Mouse (Mus musculus) lung, postnatal 0 days (tissue): ENCODE data around the gene Nploc4. TPM values are rescaled to one million over a fixed set of nuclear protein-coding genes. Genes with fewer than 3 reads are reported as not detected.

Experiments
- ATAC-seq: fragments of 200-750 bp; cut with Nextera tagmentation; 2 replicates; pipeline ENCODE4 v1.8.0; 2017; ENCODE audit warnings: moderate library complexity
- DNase-seq: peaks from one replicate; pipeline ENCODE4 v3.0.0-alpha.2; 2016; ENCODE audit warnings: low spot score
- H3K27ac ChIP-seq: fragments of 300-500 bp; sonication (generic); 2 replicates; pipeline ENCODE4 v1.5.1; 2014; ENCODE audit warnings: antibody characterized with exemption, mild to moderate bottlenecking, low read length, mixed read lengths
- H3K27me3 ChIP-seq: fragments of 300-500 bp; sonication (generic); replicated peaks from 2 replicates; pipeline ENCODE4 v1.6.1; 2014; ENCODE audit warnings: low read length, mixed read lengths; ENCODE audit not compliant: insufficient read depth
- H3K36me3 ChIP-seq: fragments of 300-500 bp; sonication (generic); 2 replicates; pipeline ENCODE4 v1.6.1; 2014; ENCODE audit warnings: low read length, mixed read lengths; ENCODE audit not compliant: insufficient read depth
- H3K4me1 ChIP-seq: fragments of 300-500 bp; sonication (generic); 2 replicates; pipeline ENCODE4 v1.6.1; 2014; ENCODE audit warnings: antibody characterized with exemption, low read depth, low read length, mixed read lengths; ENCODE audit not compliant: insufficient read depth
- H3K4me2 ChIP-seq: fragments of 300-500 bp; sonication (generic); replicated peaks from 2 replicates; pipeline ENCODE4 v1.6.1; 2014; ENCODE audit warnings: low read depth, mild to moderate bottlenecking, low read length, moderate library complexity, mixed read lengths
- H3K4me3 ChIP-seq: fragments of 300-500 bp; sonication (generic); 2 replicates; pipeline ENCODE4 v1.5.1; 2014; ENCODE audit warnings: low read depth, low read length
- H3K9ac ChIP-seq: fragments of 300-500 bp; sonication (generic); replicated peaks from 2 replicates; pipeline ENCODE4 v1.6.1; 2014; ENCODE audit warnings: low read depth, mild to moderate bottlenecking
- H3K9me3 ChIP-seq: fragments of 300-500 bp; sonication (generic); 2 replicates; pipeline ENCODE4 v1.6.1; 2016; ENCODE audit warnings: low read length, mixed read lengths
- CTCF ChIP-seq: IDR thresholded peaks from 2 replicates; pipeline ENCODE4 v1.5.1; 2016; ENCODE audit warnings: antibody characterized with exemption, mild to moderate bottlenecking
- EP300 ChIP-seq: IDR thresholded peaks from 2 replicates; pipeline ENCODE4 v1.6.1; 2016; ENCODE audit warnings: antibody characterized with exemption, mild to moderate bottlenecking, control low read depth
- WGBS: fragments of 180-500 bp; shearing (Covaris S2); extraction: QIAGEN DNeasy Blood & Tissue Kit; methylation state at CpG from one replicate; pipeline ENCODE4 v1.1.7; 2014; 5-methylcytosine and 5-hydroxymethylcytosine counted together
- polyA plus RNA-seq: library from polyadenylated mRNA; unstranded; fragments of >200 nt; fragmentation: Nextera tagmentation; extraction: Ambion mirVana; gene quantifications from 2 replicates; pipeline ENCODE4 v1.2.1, GENCODE M21; 2015

Gene Nploc4
- polyA plus RNA-seq, 1 experiment from 2014 or later: 15.3 TPM

GRCm38 (mm10) chr11:120345067-120345681, 92.3 kb downstream of the Nploc4 start:
- Histone ChIP-seq H3K27ac (no peak overlapping the region), H3K9ac (no peak overlapping the region), H3K27me3 (no peaks in the 10 kb centered on the region), H3K4me2 (peak overlapping the region; percentile 43), H3K4me3 (peak overlapping the region; percentile 25; the same call in 1 of the 2 replicates), H3K36me3 (peaks cover 9% of the 10 kb centered on the region; the same call in 1 of the 2 replicates), H3K9me3 (no peaks in the 10 kb centered on the region), H3K4me1 (peaks cover 4% of the 10 kb centered on the region; the same call in 1 of the 2 replicates)
- no peak for TF ChIP-seq EP300
- TF ChIP-seq CTCF: no peak
- WGBS: 32% methylated on average over 1 of the region's 1 CpGs
- peak; percentile 65 for DNase-seq
- no peak for ATAC-seq

DNA sequence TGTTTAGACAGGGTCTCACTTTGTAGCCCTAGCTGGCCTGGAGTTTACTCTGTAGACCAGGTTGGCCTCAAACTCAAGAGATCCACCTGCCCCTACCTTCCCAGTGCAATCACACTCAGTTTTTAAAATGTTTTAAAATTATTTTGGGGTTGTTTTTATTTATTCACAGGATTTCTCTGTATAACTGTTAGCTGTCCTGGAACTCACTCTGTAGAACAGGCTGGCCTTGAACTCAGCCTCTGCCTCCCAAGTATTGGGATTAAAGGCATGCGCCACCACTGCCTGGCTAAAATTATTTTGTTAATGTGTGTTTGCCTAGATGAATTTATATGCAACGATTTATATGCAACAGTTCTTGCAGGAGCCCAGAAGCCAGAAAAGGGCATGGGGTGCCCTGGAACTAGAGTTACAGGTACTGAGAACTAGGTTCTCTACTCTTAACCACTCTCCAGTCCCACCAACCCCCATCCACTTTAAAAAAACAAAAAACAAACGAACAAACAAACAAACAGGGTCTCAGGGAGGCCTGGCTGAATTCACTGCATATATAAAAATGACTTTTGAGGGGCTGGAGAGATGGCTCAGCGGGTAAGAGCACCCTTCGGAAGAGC, 93.1 kb downstream of the Nploc4 start:
- ATAC-seq (no peak), DNase-seq (peak; percentile 4)
- Histone ChIP-seq H3K9me3 (no peaks in the 10 kb centered on the region), H3K4me3 (no peak overlapping the region), H3K4me2 (no peak overlapping the region), H3K36me3 (peaks cover 9% of the 10 kb centered on the region; the same call in 1 of the 2 replicates), H3K27ac (no peak overlapping the region), H3K27me3 (no peaks in the 10 kb centered on the region), H3K9ac (no peak overlapping the region), H3K4me1 (peaks cover 2% of the 10 kb centered on the region; the same call in 1 of the 2 replicates)
- TF ChIP-seq EP300: no peak
- no peak for TF ChIP-seq CTCF
- 44% methylated on average over 5 of the region's 5 CpGs for WGBS

- Histone ChIP-seq H3K9me3 (no peaks in the 10 kb centered on the region), H3K4me3 (no peak overlapping the region), H3K36me3 (peaks cover 9% of the 10 kb centered on the region; the same call in 1 of the 2 replicates), H3K4me1 (no peaks in the 10 kb centered on the region), H3K27ac (no peak overlapping the region), H3K4me2 (no peak overlapping the region), H3K27me3 (no peaks in the 10 kb centered on the region), H3K9ac (no peak overlapping the region)
- DNase-seq: peak; percentile 19
- WGBS: 34% methylated on average over 5 of the region's 5 CpGs
- no peak for ATAC-seq
- TF ChIP-seq CTCF (no peak), EP300 (no peak)
Observed at GRCm38 (mm10) chr11:120343519-120344309, 93.8 kb downstream of the Nploc4 start.

GRCm38 (mm10) chr11:120342656-120343160, 94.8 kb downstream of the Nploc4 start:
- Histone ChIP-seq H3K9ac (no peak overlapping the region), H3K4me2 (no peak overlapping the region), H3K4me3 (no peak overlapping the region), H3K4me1 (no peaks in the 10 kb centered on the region), H3K9me3 (no peaks in the 10 kb centered on the region), H3K27me3 (no peaks in the 10 kb centered on the region), H3K27ac (no peak overlapping the region), H3K36me3 (peaks cover 9% of the 10 kb centered on the region; the same call in 1 of the 2 replicates)
- 89% methylated on average over 5 of the region's 5 CpGs for WGBS
- peak; percentile 3 for DNase-seq
- no peak for ATAC-seq
- TF ChIP-seq CTCF (no peak), EP300 (no peak)

- H3K9ac ChIP-seq: no peak overlapping the region
- H3K9me3 ChIP-seq: no peaks in the 10 kb centered on the region
- 92% methylated on average over 4 of the region's 4 CpGs for WGBS
- H3K27ac ChIP-seq: no peak overlapping the region
- ATAC-seq: no peak
- peaks cover 9% of the 10 kb centered on the region; the same call in 1 of the 2 replicates for H3K36me3 ChIP-seq
- peak; percentile 3 for DNase-seq
- no peaks in the 10 kb centered on the region for H3K27me3 ChIP-seq
- H3K4me2 ChIP-seq: no peak overlapping the region
- no peak for TF ChIP-seq EP300
- no peak for TF ChIP-seq CTCF
- H3K4me3 ChIP-seq: no peak overlapping the region
- H3K4me1 ChIP-seq: no peaks in the 10 kb centered on the region
Observed at GRCm38 (mm10) chr11:120341661-120342060, 95.8 kb downstream of the Nploc4 start.

DNA sequence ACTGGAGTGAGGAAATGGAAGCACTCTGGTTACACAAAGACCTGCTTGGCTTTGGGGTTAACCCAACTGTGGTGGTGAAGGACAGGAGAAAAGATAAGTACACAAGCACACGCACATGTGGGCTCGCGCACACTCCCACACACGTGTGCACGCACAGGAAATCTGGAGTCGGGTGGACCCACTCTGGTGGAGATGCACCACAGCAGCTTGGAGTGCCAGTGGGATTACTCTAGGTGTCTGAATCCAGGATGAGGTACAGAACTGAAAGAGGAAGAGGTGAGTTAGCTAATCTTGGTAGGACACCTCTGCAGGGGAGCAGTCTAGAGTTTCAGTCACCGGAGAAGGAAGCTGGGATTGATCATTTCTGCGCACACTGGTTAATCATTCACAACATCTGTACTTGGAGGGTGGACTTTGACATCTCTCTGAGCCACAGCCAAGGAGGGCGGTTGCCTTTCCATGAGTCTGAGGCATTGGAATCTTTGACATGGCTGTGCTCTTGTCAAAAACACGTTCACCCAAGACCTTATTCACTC, 97.5 kb downstream of the Nploc4 start:
- TF ChIP-seq EP300 (no peak), CTCF (no peak)
- Histone ChIP-seq H3K9ac (no peak overlapping the region), H3K4me3 (no peak overlapping the region), H3K4me2 (no peak overlapping the region), H3K36me3 (peaks cover 4% of the 10 kb centered on the region; the same call in 1 of the 2 replicates), H3K27ac (no peak overlapping the region), H3K4me1 (no peaks in the 10 kb centered on the region), H3K27me3 (no peaks in the 10 kb centered on the region), H3K9me3 (no peaks in the 10 kb centered on the region)
- DNase-seq (peak; percentile 7), ATAC-seq (no peak)
- 73% methylated on average over 10 of the region's 10 CpGs for WGBS
